Mouse (Mus musculus) midbrain, embryonic 12.5 days (tissue): ENCODE data around the gene 4930432M17Rik. TPM values are rescaled to one million over a fixed set of nuclear protein-coding genes. Genes with fewer than 3 reads are reported as not detected.

ENCODE experiments used
- ATAC-seq: fragments of 200-750 bp; cut with Nextera tagmentation; 2 replicates; pipeline ENCODE4 v1.8.0; 2017; ENCODE audit warnings: low read depth, moderate TSS enrichment, moderate library complexity; ENCODE audit not compliant: low FRiP score
- H3K27ac ChIP-seq: fragments of 300-500 bp; sonication (generic); replicated peaks from 2 replicates; pipeline ENCODE4 v1.5.1; 2016; ENCODE audit warnings: mild to moderate bottlenecking
- H3K27me3 ChIP-seq: fragments of 300-500 bp; sonication (generic); 2 replicates; pipeline ENCODE4 v1.6.1; 2016; ENCODE audit warnings: mild to moderate bottlenecking
- H3K36me3 ChIP-seq: fragments of 300-500 bp; sonication (generic); 2 replicates; pipeline ENCODE4 v1.6.1; 2016
- H3K4me1 ChIP-seq: fragments of 300-500 bp; sonication (generic); 2 replicates; pipeline ENCODE4 v1.6.1; 2016
- H3K4me2 ChIP-seq: fragments of 300-500 bp; sonication (generic); replicated peaks from 2 replicates; pipeline ENCODE4 v1.6.1; 2016; ENCODE audit warnings: mild to moderate bottlenecking, moderate library complexity
- H3K4me3 ChIP-seq: fragments of 300-500 bp; sonication (generic); 2 replicates; pipeline ENCODE4 v1.5.1; 2016; ENCODE audit warnings: mild to moderate bottlenecking
- H3K9ac ChIP-seq: fragments of 300-500 bp; sonication (generic); replicated peaks from 2 replicates; pipeline ENCODE4 v1.6.1; 2016; ENCODE audit warnings: mild to moderate bottlenecking, moderate library complexity
- H3K9me3 ChIP-seq: fragments of 300-500 bp; sonication (generic); 2 replicates; pipeline ENCODE4 v1.6.1; 2016; ENCODE audit warnings: mild to moderate bottlenecking
- WGBS: fragments of 180-500 bp; shearing (Covaris S2); methylation state at CpG from one replicate; pipeline ENCODE4 v1.1.7; 2016; 5-methylcytosine and 5-hydroxymethylcytosine counted together
- polyA plus RNA-seq: library from polyadenylated mRNA; unstranded; fragments of >200 nt; fragmentation: Nextera tagmentation; extraction: Ambion mirVana; gene quantifications from 2 replicates; pipeline ENCODE4 v1.2.1, GENCODE M21; 2016

4930432M17Rik gene
- polyA plus RNA-seq, 1 experiment from 2014 or later, result not detected

DNA sequence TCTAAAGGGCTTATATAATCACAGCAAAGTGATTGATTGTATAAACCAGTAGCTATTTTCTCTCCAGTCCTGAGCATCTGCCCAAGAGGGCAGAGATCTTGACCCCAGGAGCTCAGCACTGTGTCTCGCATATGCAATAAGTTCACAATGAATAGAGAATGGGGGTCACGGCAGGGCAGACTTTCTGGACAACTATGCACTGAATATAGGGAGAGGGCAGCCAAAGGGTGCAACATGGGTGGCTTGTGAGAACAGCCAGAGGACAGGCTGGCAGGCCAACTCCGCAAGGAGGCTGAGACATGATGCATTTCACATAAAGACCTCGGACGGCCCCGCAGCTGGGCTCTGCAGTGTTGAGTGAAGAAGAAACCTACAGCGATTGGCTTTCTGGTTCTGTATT is 25.1 kb upstream of the 4930432M17Rik start:
- Histone ChIP-seq H3K27ac (no peak overlapping the region), H3K4me2 (no peak overlapping the region), H3K27me3 (peaks cover under 1% of the 10 kb centered on the region; the same call in 1 of the 2 replicates), H3K36me3 (no peaks in the 10 kb centered on the region), H3K9me3 (no peaks in the 10 kb centered on the region), H3K9ac (no peak overlapping the region), H3K4me3 (no peak overlapping the region), H3K4me1 (peaks cover 7% of the 10 kb centered on the region; the same call in 1 of the 2 replicates)
- 41% methylated on average over 7 of the region's 7 CpGs for WGBS
- ATAC-seq, result no peak

DNA sequence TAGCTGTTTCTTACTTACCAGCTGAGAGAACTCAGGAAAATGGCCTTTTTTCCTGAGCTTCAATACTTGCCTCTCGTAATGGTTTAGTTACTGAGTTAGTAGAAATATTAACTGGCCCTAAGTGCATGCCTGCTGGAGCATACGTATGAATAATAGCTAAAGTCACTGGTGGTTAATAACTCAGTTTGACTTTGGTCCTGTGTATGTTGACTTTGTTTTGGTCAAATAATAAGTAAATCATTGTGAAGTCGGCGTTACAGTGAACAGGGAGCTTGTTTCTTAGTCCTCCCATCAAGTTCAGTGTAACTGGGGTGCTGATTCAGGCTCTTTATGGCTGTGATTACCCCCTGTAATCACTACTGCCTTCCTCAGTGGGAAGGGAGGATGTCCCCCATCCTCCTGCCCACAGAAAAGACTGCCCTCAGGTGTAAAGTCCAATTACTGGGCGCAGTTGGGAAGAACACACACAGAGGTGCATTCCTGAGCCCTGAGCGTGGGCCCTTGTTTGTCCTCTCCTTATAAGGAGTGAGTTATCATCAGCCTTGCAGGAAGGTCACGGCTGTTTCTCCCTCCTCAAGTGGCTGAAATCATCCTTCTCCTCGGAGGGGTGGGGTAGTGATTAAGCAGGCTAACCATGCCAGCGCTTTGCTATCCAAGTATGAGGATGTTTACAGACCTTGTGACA is 24.1 kb upstream of the 4930432M17Rik start:
- Histone ChIP-seq H3K9me3 (no peaks in the 10 kb centered on the region), H3K27me3 (peaks cover 3% of the 10 kb centered on the region; the same call in 1 of the 2 replicates), H3K4me2 (no peak overlapping the region), H3K4me1 (peaks cover 7% of the 10 kb centered on the region; the same call in 1 of the 2 replicates), H3K36me3 (no peaks in the 10 kb centered on the region), H3K27ac (no peak overlapping the region), H3K4me3 (no peak overlapping the region), H3K9ac (no peak overlapping the region)
- 66% methylated on average over 9 of the region's 9 CpGs for WGBS
- no peak for ATAC-seq

DNA sequence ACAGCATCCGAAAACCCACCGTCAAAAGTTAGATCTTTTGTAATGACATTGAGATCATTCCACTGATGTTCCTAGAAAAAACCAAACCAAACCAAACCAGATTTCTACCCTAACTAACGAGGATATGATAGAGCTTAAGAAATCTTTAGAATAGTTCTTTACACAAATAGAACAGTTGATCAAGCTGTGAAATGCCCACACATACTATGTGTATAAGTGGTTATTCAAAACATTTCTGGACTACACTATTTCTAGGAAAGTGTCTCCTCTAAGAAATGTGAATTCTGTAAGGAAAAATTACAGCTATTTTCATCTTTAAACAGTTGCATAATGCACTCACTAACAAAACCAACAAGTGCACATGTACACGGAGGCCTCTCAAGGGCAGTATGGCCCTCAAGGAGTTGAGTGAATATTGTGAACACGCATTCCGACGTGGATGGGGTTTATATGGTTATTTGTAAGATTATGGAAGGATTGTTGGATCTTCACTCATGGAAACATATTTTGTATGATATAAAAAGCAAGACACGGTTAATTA is 22.3 kb upstream of the 4930432M17Rik start:
- no peak overlapping the region for H3K27ac ChIP-seq
- H3K36me3 ChIP-seq, result no peaks in the 10 kb centered on the region
- no peaks in the 10 kb centered on the region for H3K9me3 ChIP-seq
- peaks cover 7% of the 10 kb centered on the region; the same call in 1 of the 2 replicates for H3K4me1 ChIP-seq
- H3K4me3 ChIP-seq, result no peak overlapping the region
- H3K27me3 ChIP-seq, result peaks cover 3% of the 10 kb centered on the region; the same call in 1 of the 2 replicates
- no peak overlapping the region for H3K4me2 ChIP-seq
- WGBS, result 92% methylated on average over 8 of the region's 8 CpGs
- ATAC-seq, result no peak
- H3K9ac ChIP-seq, result no peak overlapping the region

DNA sequence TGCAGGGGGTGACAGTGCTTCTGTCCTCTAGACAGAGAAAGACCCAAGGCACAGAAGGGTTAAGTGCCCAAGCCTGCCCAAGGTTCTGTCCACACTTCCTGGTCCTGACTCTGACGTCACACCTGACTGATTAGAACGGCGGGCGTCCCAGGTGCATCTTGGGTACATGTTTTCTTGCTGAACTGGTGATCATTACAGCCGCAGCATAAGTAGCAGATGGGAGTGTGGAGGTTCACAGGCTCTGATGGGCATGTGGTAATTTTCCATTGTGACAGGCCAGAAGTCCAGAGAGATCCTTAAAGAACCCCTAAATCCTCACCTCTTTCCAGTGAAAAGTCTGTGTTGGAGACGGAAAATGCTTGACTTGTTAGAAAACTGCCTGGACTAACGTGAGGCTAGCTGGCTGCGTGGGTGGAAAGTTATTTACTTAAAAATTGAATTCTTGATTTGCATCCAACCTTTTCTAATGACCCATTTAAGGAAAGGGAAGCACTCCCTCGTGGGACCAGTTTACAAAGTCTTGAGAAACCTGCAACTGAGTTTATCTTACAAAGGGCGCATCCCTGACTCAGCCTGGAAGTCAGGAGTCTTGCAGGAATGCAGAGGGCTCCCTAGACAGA is 20.4 kb upstream of the 4930432M17Rik start:
- Histone ChIP-seq H3K36me3 (no peaks in the 10 kb centered on the region), H3K4me2 (no peak overlapping the region), H3K4me3 (no peak overlapping the region), H3K27me3 (peaks cover 3% of the 10 kb centered on the region; the same call in 1 of the 2 replicates), H3K9ac (no peak overlapping the region), H3K4me1 (peaks cover 7% of the 10 kb centered on the region; the same call in 1 of the 2 replicates), H3K27ac (no peak overlapping the region), H3K9me3 (no peaks in the 10 kb centered on the region)
- ATAC-seq, result no peak
- 75% methylated on average over 10 of the region's 10 CpGs for WGBS

DNA sequence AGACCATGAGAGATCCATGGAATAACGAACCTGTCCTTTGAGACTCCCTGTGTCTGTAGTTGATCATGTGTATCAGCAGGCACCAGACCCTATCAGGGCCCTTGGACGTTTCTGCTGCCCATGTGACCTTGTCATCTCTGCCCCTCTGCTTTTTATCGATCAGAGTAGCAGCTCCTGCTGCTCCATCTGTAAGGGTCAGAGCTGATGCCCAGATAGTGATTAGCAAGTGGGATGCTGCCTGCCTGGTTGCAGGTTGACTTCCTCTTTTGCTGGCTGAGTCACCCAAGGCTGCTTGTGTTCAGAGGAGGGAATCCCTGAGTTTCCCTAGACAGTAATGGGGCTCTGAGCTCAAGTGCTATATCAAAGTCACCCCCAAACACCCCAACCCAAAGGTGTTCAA is 18.9 kb upstream of the 4930432M17Rik start:
- H3K9me3 ChIP-seq, result no peaks in the 10 kb centered on the region
- H3K4me2 ChIP-seq, result no peak overlapping the region
- no peaks in the 10 kb centered on the region for H3K4me1 ChIP-seq
- no peak overlapping the region for H3K27ac ChIP-seq
- H3K27me3 ChIP-seq, result peaks cover 3% of the 10 kb centered on the region; the same call in 1 of the 2 replicates
- ATAC-seq, result no peak
- WGBS, result 61% methylated on average over 3 of the region's 3 CpGs
- no peak overlapping the region for H3K4me3 ChIP-seq
- H3K9ac ChIP-seq, result no peak overlapping the region
- H3K36me3 ChIP-seq, result no peaks in the 10 kb centered on the region

DNA sequence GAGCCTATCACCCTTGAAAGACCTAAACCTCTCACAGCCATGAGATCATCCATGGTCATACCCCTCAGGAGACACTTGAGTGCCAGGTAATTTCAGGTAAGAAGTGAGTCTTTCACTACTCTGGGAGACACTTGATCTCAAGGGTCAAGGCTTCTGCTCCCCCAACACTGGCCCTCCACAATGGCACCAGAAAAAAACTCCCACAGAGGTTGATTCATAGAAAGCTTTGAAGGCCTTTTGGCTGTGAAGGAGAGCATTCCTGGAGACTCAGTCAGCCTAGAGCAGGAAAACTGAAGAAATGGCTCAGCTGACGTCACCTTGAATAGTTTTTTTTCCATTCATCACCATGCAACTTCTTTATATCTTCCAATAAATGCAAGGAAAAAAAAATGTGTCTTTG is 18.4 kb upstream of the 4930432M17Rik start:
- Histone ChIP-seq H3K9me3 (no peaks in the 10 kb centered on the region), H3K4me1 (no peaks in the 10 kb centered on the region), H3K36me3 (no peaks in the 10 kb centered on the region), H3K9ac (no peak overlapping the region), H3K27me3 (peaks cover 3% of the 10 kb centered on the region; the same call in 1 of the 2 replicates), H3K4me3 (no peak overlapping the region), H3K27ac (no peak overlapping the region), H3K4me2 (no peak overlapping the region)
- WGBS, result 79% methylated on average over 1 of the region's 1 CpGs
- ATAC-seq, result no peak

DNA sequence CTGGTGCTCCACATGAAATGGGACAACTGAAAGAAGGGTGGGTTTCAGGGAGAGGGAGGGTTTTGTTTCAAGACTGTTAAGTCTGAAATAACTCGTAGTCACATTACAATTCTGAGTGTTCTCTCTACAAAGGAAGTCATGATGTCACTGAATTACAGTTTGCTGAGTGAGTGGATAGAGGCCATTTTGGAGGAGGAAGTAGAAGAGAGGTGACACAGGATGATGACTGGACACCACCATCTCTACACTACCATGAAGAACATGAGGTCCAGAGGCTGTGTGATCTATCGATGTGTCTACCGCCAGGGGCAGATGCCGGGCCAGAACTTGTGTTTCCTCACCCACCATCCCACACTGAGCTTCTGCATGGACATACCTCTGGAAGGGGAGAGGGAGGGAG is 13.6 kb upstream of the 4930432M17Rik start:
- no peaks in the 10 kb centered on the region for H3K9me3 ChIP-seq
- no peak overlapping the region for H3K4me2 ChIP-seq
- H3K36me3 ChIP-seq, result no peaks in the 10 kb centered on the region
- H3K4me3 ChIP-seq, result no peak overlapping the region
- H3K27me3 ChIP-seq, result no peaks in the 10 kb centered on the region; the same call in 1 of the 2 replicates
- ATAC-seq, result no peak
- H3K27ac ChIP-seq, result no peak overlapping the region
- WGBS, result 92% methylated on average over 4 of the region's 4 CpGs
- no peaks in the 10 kb centered on the region for H3K4me1 ChIP-seq
- no peak overlapping the region for H3K9ac ChIP-seq

DNA sequence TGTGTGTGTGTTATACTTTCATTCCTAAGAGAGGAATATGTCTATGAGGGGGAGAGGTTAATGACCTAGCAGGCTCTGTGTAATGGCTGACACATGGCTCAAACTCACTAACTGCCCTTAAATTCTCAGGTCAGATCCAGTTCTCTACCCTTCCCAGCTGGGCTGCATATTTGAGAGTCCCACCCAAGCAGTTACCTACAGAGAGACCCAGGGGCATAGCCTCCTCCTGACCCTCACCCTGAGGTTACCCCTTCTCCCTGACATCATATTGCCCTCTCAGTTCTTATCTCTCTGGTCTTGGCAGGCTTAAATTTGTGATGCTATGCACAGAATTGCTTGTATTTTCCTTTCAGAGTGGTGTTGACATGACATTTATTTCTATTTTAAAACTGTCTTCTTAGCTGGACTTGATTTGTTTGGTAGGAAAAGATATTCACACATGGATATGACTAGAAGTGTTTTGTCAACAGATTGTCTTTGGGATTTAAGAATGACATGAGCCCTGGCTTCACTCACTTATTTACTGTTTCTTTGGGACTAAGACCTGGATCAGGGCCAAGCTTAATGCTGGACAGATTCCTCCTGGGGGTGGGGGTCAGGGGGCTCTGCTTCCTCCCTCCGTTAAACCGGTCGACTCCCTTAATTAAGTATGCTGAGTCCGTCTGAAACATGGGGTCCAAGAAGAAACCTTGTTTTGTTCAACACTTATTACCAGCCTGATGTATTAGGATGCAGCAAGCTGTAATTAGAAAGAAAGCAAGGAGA is 7.7 kb upstream of the 4930432M17Rik start:
- H3K9ac ChIP-seq, result no peak overlapping the region
- ATAC-seq, result no peak
- no peak overlapping the region for H3K4me2 ChIP-seq
- peaks cover 3% of the 10 kb centered on the region; the same call in 1 of the 2 replicates for H3K4me1 ChIP-seq
- no peaks in the 10 kb centered on the region for H3K9me3 ChIP-seq
- no peaks in the 10 kb centered on the region for H3K27me3 ChIP-seq
- H3K4me3 ChIP-seq, result no peak overlapping the region
- no peaks in the 10 kb centered on the region for H3K36me3 ChIP-seq
- WGBS, result 56% methylated on average over 4 of the region's 4 CpGs
- H3K27ac ChIP-seq, result no peak overlapping the region

DNA sequence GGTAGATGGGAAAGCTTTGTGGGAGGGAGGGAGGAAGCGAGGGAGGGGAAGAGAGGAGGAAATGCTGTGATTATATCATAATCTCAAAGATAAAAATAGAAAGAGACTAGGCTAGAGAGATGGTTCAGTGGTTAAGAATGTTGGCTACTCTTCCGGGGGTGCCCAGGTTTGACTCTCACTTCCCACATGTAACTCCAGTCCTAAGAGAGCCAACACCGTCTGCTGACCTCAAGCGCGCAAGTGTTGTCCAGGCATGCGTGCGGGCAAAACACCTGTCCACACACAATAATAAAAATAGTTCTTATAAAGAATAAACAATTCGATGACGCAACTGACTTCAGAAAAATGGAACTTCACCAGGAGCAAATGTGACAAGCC is 7.1 kb upstream of the 4930432M17Rik start:
- WGBS, result 93% methylated on average over 9 of the region's 9 CpGs
- Histone ChIP-seq H3K4me3 (no peak overlapping the region), H3K9ac (no peak overlapping the region), H3K27me3 (no peaks in the 10 kb centered on the region), H3K36me3 (no peaks in the 10 kb centered on the region), H3K27ac (no peak overlapping the region), H3K4me1 (peaks cover 3% of the 10 kb centered on the region; the same call in 1 of the 2 replicates), H3K9me3 (no peaks in the 10 kb centered on the region), H3K4me2 (no peak overlapping the region)
- ATAC-seq, result no peak

DNA sequence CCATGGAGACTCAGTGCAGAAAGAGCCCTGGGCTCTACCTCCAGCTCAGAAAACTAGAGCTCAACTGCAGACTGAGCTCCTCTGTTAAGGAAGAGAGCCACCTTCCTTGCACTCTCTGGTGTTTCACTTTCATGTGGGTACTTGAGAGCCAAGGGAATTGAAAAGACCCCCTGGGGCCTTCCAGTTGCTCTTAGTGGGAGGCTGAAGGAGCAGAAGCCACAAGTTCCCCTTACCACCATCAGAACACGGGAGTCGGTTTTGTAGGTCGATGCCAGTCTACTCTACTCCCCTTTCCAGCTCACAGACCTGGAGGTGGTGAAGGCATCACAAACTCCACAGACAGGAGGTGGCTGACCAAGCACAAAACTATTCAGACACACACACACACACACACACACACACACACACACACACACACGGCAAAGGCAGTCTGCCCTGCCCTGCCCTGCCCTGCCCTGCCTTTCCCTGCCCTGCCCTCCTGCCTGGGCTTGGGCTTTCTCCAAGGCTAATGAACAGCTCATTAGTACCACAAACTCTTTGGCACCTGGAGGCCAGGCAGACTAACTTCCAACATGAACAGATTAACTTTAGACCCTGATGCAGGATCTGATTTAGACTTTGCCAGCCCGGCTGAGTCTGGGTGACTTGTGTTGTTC is 1.7 kb downstream of the 4930432M17Rik start:
- WGBS, result 91% methylated on average over 5 of the region's 5 CpGs
- no peak overlapping the region for H3K9ac ChIP-seq
- H3K4me2 ChIP-seq, result no peak overlapping the region
- no peak overlapping the region for H3K27ac ChIP-seq
- H3K27me3 ChIP-seq, result no peaks in the 10 kb centered on the region
- no peaks in the 10 kb centered on the region for H3K9me3 ChIP-seq
- no peak for ATAC-seq
- H3K4me1 ChIP-seq, result no peaks in the 10 kb centered on the region
- no peak overlapping the region for H3K4me3 ChIP-seq
- no peaks in the 10 kb centered on the region for H3K36me3 ChIP-seq

DNA sequence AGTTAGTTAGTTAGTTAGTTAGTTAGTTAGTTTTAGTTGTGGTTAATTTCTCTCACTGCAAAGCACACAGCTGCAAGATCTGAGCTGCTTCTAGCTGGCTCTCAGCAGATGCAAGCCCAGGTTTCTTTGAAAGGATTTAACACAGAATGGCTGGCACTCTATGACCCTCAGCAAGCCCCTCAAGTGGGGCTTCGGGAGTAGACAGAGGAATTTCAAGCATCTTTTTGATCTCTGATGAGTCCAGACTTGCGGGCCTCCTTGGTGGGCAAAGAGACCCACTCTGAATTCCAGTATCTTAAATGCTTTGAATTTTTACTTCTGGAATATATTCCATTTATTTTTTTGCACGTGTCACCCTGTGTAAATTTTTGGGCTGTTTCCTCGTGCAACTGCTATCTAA is 8.4 kb downstream of the 4930432M17Rik start:
- Histone ChIP-seq H3K4me3 (no peak overlapping the region), H3K9ac (no peak overlapping the region), H3K36me3 (no peaks in the 10 kb centered on the region), H3K9me3 (no peaks in the 10 kb centered on the region), H3K27me3 (0 out of 2 replicates have a peak, but pooled peaks cover 3% of the 10 kb centered on the region), H3K27ac (no peak overlapping the region), H3K4me2 (no peak overlapping the region), H3K4me1 (peaks cover 9% of the 10 kb centered on the region; the same call in 1 of the 2 replicates)
- peak; percentile 19; the same call in 1 of the 2 replicates for ATAC-seq
- WGBS, result 32% methylated on average over 4 of the region's 4 CpGs
